Mouse (Mus musculus) MEL (cell line): ENCODE measurements at regions not wholly inside any gene's neighbourhood (a gene's known extent, or its start where the extent isn't known, plus 50 kb on each side); places are given as distances from the start of the nearest gene placed in this dataset.

Experiments
- DNase-seq: peaks from one replicate; pipeline ENCODE4 v3.0.0; 2011; ENCODE audit warnings: low read depth, low spot score
- H3K27ac ChIP-seq: 2 replicates; pipeline ENCODE4 v1.5.1; 2012; ENCODE audit warnings: low read depth, mild to moderate bottlenecking, control low read depth, low read length, moderate library complexity; ENCODE audit not compliant: control insufficient read depth
- H3K27me3 ChIP-seq, 2 experiments: fragments of 150-350 bp in 1 of 2; sonication (generic) in 1 of 2; 2 replicates each; pipeline ENCODE4 v1.6.1; 2012; ENCODE audit warnings: low read length in 2 of 2, mild to moderate bottlenecking in 2 of 2, improper control_type of control experiment in 1 of 2, moderate library complexity in 1 of 2; ENCODE audit not compliant: insufficient read depth in 2 of 2, control insufficient read depth in 1 of 2
- H3K36me3 ChIP-seq, 2 experiments: 2 replicates each; pipeline ENCODE4 v1.6.1; 2012 to 2014; ENCODE audit warnings: low read length in 2 of 2, improper control_type of control experiment in 1 of 2, inconsistent platforms in 1 of 2, mild to moderate bottlenecking in 1 of 2; ENCODE audit not compliant: insufficient read depth in 2 of 2, control insufficient read depth in 1 of 2
- H3K4me1 ChIP-seq, 2 experiments: fragments of 150-350 bp in 1 of 2; sonication (generic) in 1 of 2; 2 replicates each; pipeline ENCODE4 v1.6.1; 2012; ENCODE audit warnings: low read length in 2 of 2, improper control_type of control experiment in 1 of 2, mild to moderate bottlenecking in 1 of 2; ENCODE audit not compliant: insufficient read depth in 2 of 2, control insufficient read depth in 1 of 2
- H3K4me3 ChIP-seq, 2 experiments: fragments of 150-350 bp in 1 of 2; sonication (generic) in 1 of 2; 2 replicates each; pipeline ENCODE4 v1.5.1; 2012; ENCODE audit warnings: low read depth in 2 of 2, low read length in 2 of 2, mild to moderate bottlenecking in 2 of 2, moderate library complexity in 2 of 2, control low read depth in 1 of 2, improper control_type of control experiment in 1 of 2; ENCODE audit not compliant: control insufficient read depth in 1 of 2, insufficient read depth in 1 of 2
- H3K79me2 ChIP-seq: 2 replicates; pipeline ENCODE4 v1.6.1; 2012; ENCODE audit warnings: mild to moderate bottlenecking, low read length, moderate library complexity; ENCODE audit not compliant: control insufficient read depth, poor library complexity, insufficient read depth
- H3K9ac ChIP-seq: 2 replicates; pipeline ENCODE4 v1.6.1; 2012; ENCODE audit warnings: low read depth, mild to moderate bottlenecking, control low read depth, low read length, moderate library complexity; ENCODE audit not compliant: control insufficient read depth, poor library complexity, severe bottlenecking
- H3K9me3 ChIP-seq: fragments of 150-350 bp; sonication (generic); replicated peaks from 2 replicates; pipeline ENCODE4 v1.6.1; 2012; ENCODE audit warnings: mild to moderate bottlenecking, low read length, improper control_type of control experiment, moderate library complexity; ENCODE audit not compliant: insufficient read depth
- CHD1 ChIP-seq: IDR thresholded peaks from 2 replicates; pipeline ENCODE4 v1.6.1; 2012; ENCODE audit warnings: low read depth, mild to moderate bottlenecking, inconsistent platforms, low read length, improper control_type of control experiment
- CHD2 ChIP-seq: IDR thresholded peaks from 2 replicates; pipeline ENCODE4 v1.6.1; 2011; ENCODE audit warnings: low read length, improper control_type of control experiment
- CTCF ChIP-seq, 3 experiments: IDR thresholded peaks in 2 of 3; conservative IDR thresholded peaks in 1 of 3; 2 replicates each; pipeline ENCODE4 v1.5.1; 2011 to 2012; ENCODE audit warnings: low read length in 3 of 3, low read depth in 2 of 3, mild to moderate bottlenecking in 2 of 3, improper control_type of control experiment in 1 of 3, inconsistent platforms in 1 of 3, mixed read lengths in 1 of 3, moderate library complexity in 1 of 3; ENCODE audit not compliant: control insufficient read depth in 1 of 3, insufficient read depth in 1 of 3, poor library complexity in 1 of 3, severe bottlenecking in 1 of 3
- ELF1 ChIP-seq: IDR thresholded peaks from 2 replicates; pipeline ENCODE4 v1.6.1; 2014; ENCODE audit warnings: low read depth, mild to moderate bottlenecking, inconsistent platforms, low read length, improper control_type of control experiment, moderate library complexity
- EP300 ChIP-seq, 2 experiments: IDR thresholded peaks; 2 replicates each; pipeline ENCODE4 v1.6.1; 2011; ENCODE audit warnings: improper control_type of control experiment in 2 of 2, low read length in 2 of 2, low read depth in 1 of 2, mild to moderate bottlenecking in 1 of 2
- GABPA ChIP-seq: IDR thresholded peaks from 2 replicates; pipeline ENCODE4 v1.6.1; 2012; ENCODE audit warnings: low read depth, mild to moderate bottlenecking, inconsistent platforms, low read length, improper control_type of control experiment, moderate library complexity
- JUND ChIP-seq: IDR thresholded peaks from 2 replicates; pipeline ENCODE4 v1.6.1; 2011; ENCODE audit warnings: low read depth, mild to moderate bottlenecking, improper control_type of control experiment, low read length
- MAX ChIP-seq: IDR thresholded peaks from 2 replicates; pipeline ENCODE4 v1.6.1; 2011; ENCODE audit warnings: low read length, improper control_type of control experiment
- MAZ ChIP-seq: IDR thresholded peaks from 2 replicates; pipeline ENCODE4 v1.6.1; 2012; ENCODE audit warnings: low read depth, mild to moderate bottlenecking, inconsistent platforms, low read length, improper control_type of control experiment
- MEF2A ChIP-seq: IDR thresholded peaks from 2 replicates; pipeline ENCODE4 v1.6.1; 2014; ENCODE audit warnings: low read depth, mild to moderate bottlenecking, inconsistent platforms, low read length, improper control_type of control experiment; ENCODE audit not compliant: poor library complexity, insufficient replicate concordance, severe bottlenecking; ENCODE audit errors: extremely low read depth
- MYB ChIP-seq: IDR thresholded peaks from 2 replicates; pipeline ENCODE4 v1.6.1; 2011; ENCODE audit warnings: mild to moderate bottlenecking, low read depth, low read length, improper control_type of control experiment
- TAL1 ChIP-seq: IDR thresholded peaks from 2 replicates; pipeline ENCODE4 v1.6.1; 2012; ENCODE audit warnings: mild to moderate bottlenecking, inconsistent platforms, low read length, moderate library complexity, mixed read lengths
- UBTF ChIP-seq: IDR thresholded peaks from 2 replicates; pipeline ENCODE4 v1.6.1; 2012; ENCODE audit warnings: low read depth, mild to moderate bottlenecking, inconsistent platforms, low read length, improper control_type of control experiment, moderate library complexity, borderline replicate concordance; ENCODE audit not compliant: insufficient read depth
- USF1 ChIP-seq: IDR thresholded peaks from 2 replicates; pipeline ENCODE4 v1.6.1; 2014; ENCODE audit warnings: low read depth, mild to moderate bottlenecking, inconsistent platforms, low read length, improper control_type of control experiment, moderate library complexity
- ZC3H11A ChIP-seq: IDR thresholded peaks from 2 replicates; pipeline ENCODE4 v1.6.1; 2012; ENCODE audit warnings: low read depth, mild to moderate bottlenecking, inconsistent platforms, low read length, improper control_type of control experiment
- ZKSCAN1 ChIP-seq: IDR thresholded peaks from 2 replicates; pipeline ENCODE4 v1.6.1; 2012; ENCODE audit warnings: low read depth, mild to moderate bottlenecking, inconsistent platforms, low read length, improper control_type of control experiment, moderate library complexity
- ZMIZ1 ChIP-seq: IDR thresholded peaks from 2 replicates; pipeline ENCODE4 v1.6.1; 2012; ENCODE audit warnings: low read depth, mild to moderate bottlenecking, inconsistent platforms, low read length, improper control_type of control experiment, moderate library complexity
- ZNF384 ChIP-seq: IDR thresholded peaks from 2 replicates; pipeline ENCODE4 v1.6.1; 2012; ENCODE audit warnings: low read depth, mild to moderate bottlenecking, inconsistent platforms, low read length, improper control_type of control experiment

GRCm38 (mm10) chr17:15242976-15243635 lies 133.6 kb downstream of the Dll1 start:
- no peak for DNase-seq
- H3K9ac ChIP-seq = no peak overlapping the region
- H3K4me3 ChIP-seq = no peak overlapping the region
- no peaks in the 10 kb centered on the region for H3K36me3 ChIP-seq
- no peak overlapping the region for H3K27ac ChIP-seq
- no peaks in the 10 kb centered on the region for H3K9me3 ChIP-seq
- H3K27me3 ChIP-seq = no peaks in the 10 kb centered on the region
- H3K4me1 ChIP-seq = no peaks in the 10 kb centered on the region
- no peaks in the 10 kb centered on the region for H3K79me2 ChIP-seq
- TF ChIP-seq TAL1 (no peak), MEF2A (no peak), ZC3H11A (no peak), ZNF384 (no peak), CTCF (IDR thresholded peaks at IDR 0.05 in 2 of 3, conservative IDR thresholded peaks at IDR 0.05 in 1 of 3; ENCODE audit: control insufficient read depth in 1 of 3, insufficient read depth in 1 of 3, low read depth in 2 of 3, low read length in 3 of 3, poor library complexity in 1 of 3, severe bottlenecking in 1 of 3) (no peak), MAX (no peak), ZMIZ1 (no peak), USF1 (no peak), CHD2 (no peak)

DNA sequence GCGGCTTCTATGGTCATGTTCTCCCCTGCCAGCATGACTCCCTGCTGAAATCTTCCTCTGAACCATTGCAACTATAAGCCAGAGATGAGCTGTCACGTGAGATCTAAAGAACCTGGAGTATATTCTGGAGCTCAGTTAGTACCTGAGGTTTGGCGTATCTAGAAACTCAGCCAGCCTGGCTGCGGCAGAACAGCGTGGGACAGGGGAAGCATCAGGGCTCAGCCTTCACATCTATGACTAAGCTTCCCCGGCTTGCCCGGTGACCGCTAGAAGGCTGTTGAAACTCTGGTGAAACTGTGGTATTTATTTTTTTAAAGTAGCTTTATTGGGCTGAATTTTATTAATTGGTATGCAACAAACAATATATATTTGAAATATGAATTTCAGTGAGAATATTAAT lies 134.3 kb downstream of the Dll1 start:
- TF ChIP-seq UBTF = no peak
- TF ChIP-seq CHD1 = no peak
- TF ChIP-seq ZKSCAN1 = no peak
- no peak for TF ChIP-seq EP300 (IDR thresholded peaks at IDR 0.05; ENCODE audit: low read depth in 1 of 2, low read length in 2 of 2)
- TF ChIP-seq JUND = no peak
- no peak for TF ChIP-seq MAZ
- no peak for TF ChIP-seq ELF1
- TF ChIP-seq CTCF (IDR thresholded peaks at IDR 0.05 in 2 of 3, conservative IDR thresholded peaks at IDR 0.05 in 1 of 3; ENCODE audit: control insufficient read depth in 1 of 3, insufficient read depth in 1 of 3, low read depth in 2 of 3, low read length in 3 of 3, poor library complexity in 1 of 3, severe bottlenecking in 1 of 3) = no peak
- TF ChIP-seq MYB = no peak
- no peak for TF ChIP-seq GABPA
- no peak for TF ChIP-seq MEF2A
- TF ChIP-seq MAX = no peak
- Histone ChIP-seq H3K9me3 (no peaks in the 10 kb centered on the region), H3K4me3 (no peak overlapping the region), H3K27ac (no peak overlapping the region), H3K9ac (no peak overlapping the region), H3K36me3 (no peaks in the 10 kb centered on the region), H3K79me2 (no peaks in the 10 kb centered on the region), H3K27me3 (no peaks in the 10 kb centered on the region), H3K4me1 (no peaks in the 10 kb centered on the region)
- DNase-seq = no peak
